Mouse (Mus musculus): ENCODE data around the gene Ppm1b. TPM values are rescaled to one million over a fixed set of nuclear protein-coding genes. Genes with fewer than 3 reads are reported as not detected.

Ppm1b gene
- polyA plus RNA-seq, 1 experiment from 2014 or later, result 82.9 TPM

- Histone ChIP-seq H3K4me1 (ENCODE audit: control insufficient read depth, insufficient read depth, low read length) (peaks cover 20% of the 10 kb centered on the region), H3K27me3 (ENCODE audit: control insufficient read depth, insufficient read depth, low read length) (no peaks in the 10 kb centered on the region), H3K36me3 (ENCODE audit: control insufficient read depth, insufficient read depth, low read length) (no peaks in the 10 kb centered on the region), H3K9ac (replicated peaks; ENCODE audit: low read depth, low read length) (no peak overlapping the region), H3K4me3 (ENCODE audit: low read depth, low read length) (no peak overlapping the region), H3K4me2 (ENCODE audit: low read depth, low read length) (no peak overlapping the region), H3K27ac (ENCODE audit: low read depth, low read length) (no peak overlapping the region), H3K9me3 (ENCODE audit: control insufficient read depth, low read length) (no peaks in the 10 kb centered on the region)
- 85% methylated on average over 6 of the region's 6 CpGs for WGBS
- no peak for ATAC-seq (ENCODE audit: low read depth)
Measured at GRCm38 (mm10) chr17:84963651-84964050, 7.1 kb downstream of the Ppm1b start.

- Histone ChIP-seq H3K9ac (replicated peaks; ENCODE audit: low read depth, low read length) (no peak overlapping the region), H3K9me3 (ENCODE audit: control insufficient read depth, low read length) (no peaks in the 10 kb centered on the region), H3K27ac (ENCODE audit: low read depth, low read length) (no peak overlapping the region), H3K4me2 (ENCODE audit: low read depth, low read length) (no peak overlapping the region), H3K4me3 (ENCODE audit: low read depth, low read length) (no peak overlapping the region), H3K4me1 (ENCODE audit: control insufficient read depth, insufficient read depth, low read length) (no peaks in the 10 kb centered on the region), H3K36me3 (ENCODE audit: control insufficient read depth, insufficient read depth, low read length) (no peaks in the 10 kb centered on the region), H3K27me3 (ENCODE audit: control insufficient read depth, insufficient read depth, low read length) (no peaks in the 10 kb centered on the region)
- 97% methylated on average over 1 of the region's 1 CpGs for WGBS
- ATAC-seq (ENCODE audit: low read depth), result no peak
Measured at GRCm38 (mm10) chr17:84966231-84966630, 9.7 kb downstream of the Ppm1b start.

DNA sequence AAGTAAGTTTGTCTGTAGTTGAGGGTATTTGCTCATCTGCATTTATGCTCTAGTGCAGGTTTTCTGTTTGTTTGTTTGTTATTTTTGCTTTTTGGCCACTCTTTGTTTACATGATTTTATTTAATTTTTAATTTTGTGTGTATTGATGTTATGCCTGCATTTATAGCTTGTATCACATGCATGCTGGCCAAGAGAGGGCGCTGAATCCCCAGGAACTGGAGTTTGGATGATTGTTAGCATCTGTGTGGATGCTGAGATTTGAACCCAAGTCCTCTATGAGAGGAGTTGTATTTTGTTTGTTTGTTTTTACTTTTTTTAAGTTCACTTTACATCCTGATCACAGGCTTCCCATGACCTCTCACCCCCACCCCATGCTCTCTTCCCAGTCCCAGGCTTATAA lies 10.5 kb downstream of the Ppm1b start:
- no peak overlapping the region for H3K9ac ChIP-seq (replicated peaks; ENCODE audit: low read depth, low read length)
- no peaks in the 10 kb centered on the region for H3K4me1 ChIP-seq (ENCODE audit: control insufficient read depth, insufficient read depth, low read length)
- H3K27ac ChIP-seq (ENCODE audit: low read depth, low read length), result no peak overlapping the region
- H3K27me3 ChIP-seq (ENCODE audit: control insufficient read depth, insufficient read depth, low read length), result no peaks in the 10 kb centered on the region
- WGBS, result 59% methylated on average over 1 of the region's 1 CpGs
- no peaks in the 10 kb centered on the region for H3K36me3 ChIP-seq (ENCODE audit: control insufficient read depth, insufficient read depth, low read length)
- no peak overlapping the region for H3K4me2 ChIP-seq (ENCODE audit: low read depth, low read length)
- H3K4me3 ChIP-seq (ENCODE audit: low read depth, low read length), result no peak overlapping the region
- H3K9me3 ChIP-seq (ENCODE audit: control insufficient read depth, low read length), result no peaks in the 10 kb centered on the region
- ATAC-seq (ENCODE audit: low read depth), result no peak

GRCm38 (mm10) chr17:84969916-84970315 lies 13.4 kb downstream of the Ppm1b start:
- no peak overlapping the region for H3K4me3 ChIP-seq (ENCODE audit: low read depth, low read length)
- H3K4me2 ChIP-seq (ENCODE audit: low read depth, low read length), result no peak overlapping the region
- no peaks in the 10 kb centered on the region for H3K4me1 ChIP-seq (ENCODE audit: control insufficient read depth, insufficient read depth, low read length)
- no peaks in the 10 kb centered on the region for H3K9me3 ChIP-seq (ENCODE audit: control insufficient read depth, low read length)
- H3K27me3 ChIP-seq (ENCODE audit: control insufficient read depth, insufficient read depth, low read length), result no peaks in the 10 kb centered on the region
- no peak overlapping the region for H3K9ac ChIP-seq (replicated peaks; ENCODE audit: low read depth, low read length)
- H3K27ac ChIP-seq (ENCODE audit: low read depth, low read length), result no peak overlapping the region
- ATAC-seq (ENCODE audit: low read depth), result no peak
- 87% methylated on average over 8 of the region's 8 CpGs for WGBS
- no peaks in the 10 kb centered on the region for H3K36me3 ChIP-seq (ENCODE audit: control insufficient read depth, insufficient read depth, low read length)

- Histone ChIP-seq H3K9me3 (ENCODE audit: control insufficient read depth, low read length) (no peaks in the 10 kb centered on the region), H3K36me3 (ENCODE audit: control insufficient read depth, insufficient read depth, low read length) (no peaks in the 10 kb centered on the region), H3K9ac (replicated peaks; ENCODE audit: low read depth, low read length) (no peak overlapping the region), H3K4me2 (ENCODE audit: low read depth, low read length) (no peak overlapping the region), H3K27me3 (ENCODE audit: control insufficient read depth, insufficient read depth, low read length) (no peaks in the 10 kb centered on the region), H3K4me3 (ENCODE audit: low read depth, low read length) (no peak overlapping the region), H3K27ac (ENCODE audit: low read depth, low read length) (no peak overlapping the region), H3K4me1 (ENCODE audit: control insufficient read depth, insufficient read depth, low read length) (no peaks in the 10 kb centered on the region)
- 87% methylated on average over 1 of the region's 1 CpGs for WGBS
- ATAC-seq (ENCODE audit: low read depth), result no peak
Measured at GRCm38 (mm10) chr17:84981721-84982120, 25.2 kb downstream of the Ppm1b start.

DNA sequence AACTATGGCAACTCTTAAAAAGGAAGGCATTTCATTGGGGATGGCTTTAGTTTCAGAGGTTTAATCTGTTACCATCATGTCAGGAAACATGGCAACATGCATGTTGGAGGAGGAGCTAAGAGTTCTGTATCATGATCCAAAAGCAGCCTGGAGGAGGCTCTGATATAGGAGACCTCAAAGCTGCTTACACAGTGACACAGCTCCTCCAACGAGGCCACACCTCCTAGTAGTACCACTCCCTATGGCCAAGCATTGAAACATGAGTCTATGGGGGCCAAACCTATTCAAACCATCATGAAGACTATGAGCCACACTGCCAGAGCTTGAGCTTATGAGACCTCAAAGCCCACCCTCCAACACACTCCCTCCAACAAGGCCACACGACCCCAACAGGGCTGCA lies 26.2 kb downstream of the Ppm1b start:
- H3K4me3 ChIP-seq (ENCODE audit: low read depth, low read length), result no peak overlapping the region
- no peaks in the 10 kb centered on the region for H3K36me3 ChIP-seq (ENCODE audit: control insufficient read depth, insufficient read depth, low read length)
- 93% methylated on average over 2 of the region's 2 CpGs for WGBS
- H3K4me2 ChIP-seq (ENCODE audit: low read depth, low read length), result no peak overlapping the region
- no peaks in the 10 kb centered on the region for H3K27me3 ChIP-seq (ENCODE audit: control insufficient read depth, insufficient read depth, low read length)
- no peak for ATAC-seq (ENCODE audit: low read depth)
- 0 out of 2 replicates have a peak, but pooled peaks cover 3% of the 10 kb centered on the region for H3K4me1 ChIP-seq (ENCODE audit: control insufficient read depth, insufficient read depth, low read length)
- no peak overlapping the region for H3K27ac ChIP-seq (ENCODE audit: low read depth, low read length)
- H3K9ac ChIP-seq (replicated peaks; ENCODE audit: low read depth, low read length), result no peak overlapping the region
- H3K9me3 ChIP-seq (ENCODE audit: control insufficient read depth, low read length), result no peaks in the 10 kb centered on the region

- H3K9ac ChIP-seq (replicated peaks; ENCODE audit: low read depth, low read length), result no peak overlapping the region
- no peaks in the 10 kb centered on the region for H3K27me3 ChIP-seq (ENCODE audit: control insufficient read depth, insufficient read depth, low read length)
- no peaks in the 10 kb centered on the region for H3K9me3 ChIP-seq (ENCODE audit: control insufficient read depth, low read length)
- H3K27ac ChIP-seq (ENCODE audit: low read depth, low read length), result no peak overlapping the region
- ATAC-seq (ENCODE audit: low read depth), result no peak
- H3K36me3 ChIP-seq (ENCODE audit: control insufficient read depth, insufficient read depth, low read length), result no peaks in the 10 kb centered on the region
- 0 out of 2 replicates have a peak, but pooled peaks cover 5% of the 10 kb centered on the region for H3K4me1 ChIP-seq (ENCODE audit: control insufficient read depth, insufficient read depth, low read length)
- no peak overlapping the region for H3K4me3 ChIP-seq (ENCODE audit: low read depth, low read length)
- WGBS, result 66% methylated on average over 5 of the region's 5 CpGs
- no peak overlapping the region for H3K4me2 ChIP-seq (ENCODE audit: low read depth, low read length)
Measured at GRCm38 (mm10) chr17:84986368-84986767, 29.8 kb downstream of the Ppm1b start.

DNA sequence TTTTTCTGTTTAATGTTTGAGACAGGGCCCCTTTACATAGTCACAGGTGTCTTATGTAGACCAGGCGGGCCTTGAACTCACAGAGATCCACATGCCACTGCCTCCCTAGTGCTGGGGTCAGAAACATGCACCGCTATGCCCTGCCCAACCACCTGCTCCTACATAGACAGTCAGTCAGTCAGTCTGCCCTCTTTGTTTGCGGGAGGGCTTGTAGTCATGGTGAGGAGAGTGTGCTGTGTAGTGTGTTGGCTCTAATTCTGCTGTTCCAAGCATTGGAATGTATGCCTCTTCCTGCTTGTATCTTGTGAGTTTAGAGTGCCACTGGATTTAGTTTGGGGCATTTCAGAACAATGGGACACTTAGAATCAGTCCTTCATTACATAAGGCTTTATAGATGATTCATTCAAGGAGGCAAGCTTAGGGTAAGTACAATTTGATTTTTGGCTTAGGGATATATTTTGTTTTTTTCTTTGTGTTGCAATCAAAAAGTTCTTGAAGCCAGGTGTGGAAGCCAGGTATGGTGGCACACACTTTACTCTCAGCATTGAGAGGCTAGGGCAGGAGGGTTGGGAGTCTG lies 31.4 kb downstream of the Ppm1b start:
- Histone ChIP-seq H3K4me1 (ENCODE audit: control insufficient read depth, insufficient read depth, low read length) (0 out of 2 replicates have a peak, but pooled peaks cover 5% of the 10 kb centered on the region), H3K9ac (replicated peaks; ENCODE audit: low read depth, low read length) (no peak overlapping the region), H3K4me2 (ENCODE audit: low read depth, low read length) (no peak overlapping the region), H3K27ac (ENCODE audit: low read depth, low read length) (no peak overlapping the region), H3K9me3 (ENCODE audit: control insufficient read depth, low read length) (no peaks in the 10 kb centered on the region), H3K36me3 (ENCODE audit: control insufficient read depth, insufficient read depth, low read length) (no peaks in the 10 kb centered on the region), H3K27me3 (ENCODE audit: control insufficient read depth, insufficient read depth, low read length) (no peaks in the 10 kb centered on the region), H3K4me3 (ENCODE audit: low read depth, low read length) (no peak overlapping the region)
- WGBS, result 90% methylated on average over 3 of the region's 3 CpGs
- no peak; the same call in 1 of the 2 replicates for ATAC-seq (ENCODE audit: low read depth)

- Histone ChIP-seq H3K9ac (replicated peaks; ENCODE audit: low read depth, low read length) (no peak overlapping the region), H3K9me3 (ENCODE audit: control insufficient read depth, low read length) (no peaks in the 10 kb centered on the region), H3K36me3 (ENCODE audit: control insufficient read depth, insufficient read depth, low read length) (no peaks in the 10 kb centered on the region), H3K4me2 (ENCODE audit: low read depth, low read length) (no peak overlapping the region), H3K4me3 (ENCODE audit: low read depth, low read length) (no peak overlapping the region), H3K4me1 (ENCODE audit: control insufficient read depth, insufficient read depth, low read length) (0 out of 2 replicates have a peak, but pooled peaks cover 5% of the 10 kb centered on the region), H3K27ac (ENCODE audit: low read depth, low read length) (no peak overlapping the region), H3K27me3 (ENCODE audit: control insufficient read depth, insufficient read depth, low read length) (no peaks in the 10 kb centered on the region)
- ATAC-seq (ENCODE audit: low read depth), result no peak
Measured at GRCm38 (mm10) chr17:84988514-84988913, 32.0 kb downstream of the Ppm1b start.
